Mouse (Mus musculus): ENCODE data around the gene 4930432K21Rik. TPM values are rescaled to one million over a fixed set of nuclear protein-coding genes. Genes with fewer than 3 reads are reported as not detected.
A peak's percentile ranks its signal among the peaks of the same experiment; 100 is the strongest.

4930432K21Rik gene
- polyA plus RNA-seq, 1 experiment = 1.4 TPM

- H3K4me1 ChIP-seq (ENCODE audit: control insufficient read depth, insufficient read depth, insufficient read length) = peaks cover 20% of the 10 kb centered on the region; the same call in 1 of the 2 replicates
- 94% methylated on average over 31 of the region's 31 CpGs for WGBS
- no peak overlapping the region for H3K27ac ChIP-seq (ENCODE audit: insufficient read depth, low read length)
- no peaks in the 10 kb centered on the region for H3K27me3 ChIP-seq (ENCODE audit: control insufficient read depth, insufficient read depth, low read length)
- no peak for TF ChIP-seq POLR2A (IDR thresholded peaks at IDR 0.05; ENCODE audit: low read depth, low read length)
- TF ChIP-seq CTCF (IDR thresholded peaks at IDR 0.05; ENCODE audit: extremely low read depth, insufficient read depth, insufficient read length, insufficient replicate concordance) = no peak
- peaks cover 16% of the 10 kb centered on the region for H3K36me3 ChIP-seq (ENCODE audit: control insufficient read depth, insufficient read depth, low read length)
- no peak for DNase-seq (ENCODE audit: low read depth in 1 of 2, low spot score in 2 of 2)
- H3K4me3 ChIP-seq (ENCODE audit: extremely low read depth, insufficient read depth, insufficient read length) = no peak overlapping the region
These were observed 64.2 kb downstream of the 4930432K21Rik start for GRCm38 (mm10) chr8:84211881-84212563.

- H3K27me3 ChIP-seq (ENCODE audit: control insufficient read depth, insufficient read depth, low read length) = no peaks in the 10 kb centered on the region
- TF ChIP-seq POLR2A (IDR thresholded peaks at IDR 0.05; ENCODE audit: low read depth, low read length) (no peak), CTCF (IDR thresholded peaks at IDR 0.05; ENCODE audit: extremely low read depth, insufficient read depth, insufficient read length, insufficient replicate concordance) (no peak)
- no peak for DNase-seq (ENCODE audit: low read depth in 1 of 2, low spot score in 2 of 2)
- peaks cover 18% of the 10 kb centered on the region for H3K36me3 ChIP-seq (ENCODE audit: control insufficient read depth, insufficient read depth, low read length)
- H3K4me3 ChIP-seq (ENCODE audit: extremely low read depth, insufficient read depth, insufficient read length) = no peak overlapping the region
- no peak overlapping the region for H3K27ac ChIP-seq (ENCODE audit: insufficient read depth, low read length)
- WGBS = 93% methylated on average over 4 of the region's 4 CpGs
- H3K4me1 ChIP-seq (ENCODE audit: control insufficient read depth, insufficient read depth, insufficient read length) = peaks cover 11% of the 10 kb centered on the region; the same call in 1 of the 2 replicates
These were observed 65.5 kb downstream of the 4930432K21Rik start for GRCm38 (mm10) chr8:84213277-84213676.

GRCm38 (mm10) chr8:84217206-84217605 lies 69.4 kb downstream of the 4930432K21Rik start:
- no peak overlapping the region for H3K27ac ChIP-seq (ENCODE audit: insufficient read depth, low read length)
- peaks cover 17% of the 10 kb centered on the region for H3K36me3 ChIP-seq (ENCODE audit: control insufficient read depth, insufficient read depth, low read length)
- H3K4me1 ChIP-seq (ENCODE audit: control insufficient read depth, insufficient read depth, insufficient read length) = peaks cover 5% of the 10 kb centered on the region; the same call in 1 of the 2 replicates
- H3K27me3 ChIP-seq (ENCODE audit: control insufficient read depth, insufficient read depth, low read length) = no peaks in the 10 kb centered on the region
- TF ChIP-seq CTCF (IDR thresholded peaks at IDR 0.05; ENCODE audit: extremely low read depth, insufficient read depth, insufficient read length, insufficient replicate concordance) (no peak), POLR2A (IDR thresholded peaks at IDR 0.05; ENCODE audit: low read depth, low read length) (no peak)
- 93% methylated on average over 11 of the region's 11 CpGs for WGBS
- no peak overlapping the region for H3K4me3 ChIP-seq (ENCODE audit: extremely low read depth, insufficient read depth, insufficient read length)
- no peak for DNase-seq (ENCODE audit: low read depth in 1 of 2, low spot score in 2 of 2)

GRCm38 (mm10) chr8:84218143-84218542 lies 70.3 kb downstream of the 4930432K21Rik start:
- TF ChIP-seq CTCF (IDR thresholded peaks at IDR 0.05; ENCODE audit: extremely low read depth, insufficient read depth, insufficient read length, insufficient replicate concordance) (no peak), POLR2A (IDR thresholded peaks at IDR 0.05; ENCODE audit: low read depth, low read length) (no peak)
- no peak overlapping the region for H3K4me3 ChIP-seq (ENCODE audit: extremely low read depth, insufficient read depth, insufficient read length)
- peaks cover 5% of the 10 kb centered on the region; the same call in 1 of the 2 replicates for H3K4me1 ChIP-seq (ENCODE audit: control insufficient read depth, insufficient read depth, insufficient read length)
- no peak for DNase-seq (ENCODE audit: low read depth in 1 of 2, low spot score in 2 of 2)
- H3K27ac ChIP-seq (ENCODE audit: insufficient read depth, low read length) = no peak overlapping the region
- H3K27me3 ChIP-seq (ENCODE audit: control insufficient read depth, insufficient read depth, low read length) = no peaks in the 10 kb centered on the region
- H3K36me3 ChIP-seq (ENCODE audit: control insufficient read depth, insufficient read depth, low read length) = peaks cover 16% of the 10 kb centered on the region
- WGBS = 88% methylated on average over 5 of the region's 5 CpGs

- Histone ChIP-seq H3K4me1 (ENCODE audit: control insufficient read depth, insufficient read depth, insufficient read length) (peaks cover 5% of the 10 kb centered on the region; the same call in 1 of the 2 replicates), H3K36me3 (ENCODE audit: control insufficient read depth, insufficient read depth, low read length) (peaks cover 21% of the 10 kb centered on the region), H3K27ac (ENCODE audit: insufficient read depth, low read length) (peak overlapping the region; percentile 13; the same call in 1 of the 2 replicates), H3K27me3 (ENCODE audit: control insufficient read depth, insufficient read depth, low read length) (no peaks in the 10 kb centered on the region), H3K4me3 (ENCODE audit: extremely low read depth, insufficient read depth, insufficient read length) (no peak overlapping the region)
- TF ChIP-seq CTCF (IDR thresholded peaks at IDR 0.05; ENCODE audit: extremely low read depth, insufficient read depth, insufficient read length, insufficient replicate concordance) (no peak), POLR2A (IDR thresholded peaks at IDR 0.05; ENCODE audit: low read depth, low read length) (no peak)
- no peak for DNase-seq (ENCODE audit: low read depth in 1 of 2, low spot score in 2 of 2)
- 45% methylated on average over 7 of the region's 7 CpGs for WGBS
These were observed 72.3 kb downstream of the 4930432K21Rik start for GRCm38 (mm10) chr8:84220105-84220504.

Other genes starting within 250 kb of the 4930432K21Rik start
- 28.9 and 41.2 TPM in 2 replicates for gene Adgrl1, start 247.9 kb upstream of the 4930432K21Rik start, polyA plus RNA-seq (2012; rRNA removed)
- gene Gm10644, start 192.8 kb upstream of the 4930432K21Rik start, polyA plus RNA-seq (2012; rRNA removed) = 1.2 and 1.3 TPM in 2 replicates
- 33.2 and 38.4 TPM in 2 replicates for gene Asf1b, start 192.5 kb upstream of the 4930432K21Rik start, polyA plus RNA-seq (2012; rRNA removed)
- 26.7 and 31.5 TPM in 2 replicates for gene Prkaca, start 175.0 kb upstream of the 4930432K21Rik start, polyA plus RNA-seq (2012; rRNA removed)
- 39.5 and 53.7 TPM in 2 replicates for gene Samd1, start 150.4 kb upstream of the 4930432K21Rik start, polyA plus RNA-seq (2012; rRNA removed)
- gene 1700067K01Rik, start 146.5 kb upstream of the 4930432K21Rik start, polyA plus RNA-seq (2012; rRNA removed) = 0.46 and 0.63 TPM in 2 replicates
- gene 2210011C24Rik, start 135.9 kb upstream of the 4930432K21Rik start, polyA plus RNA-seq (2012; rRNA removed) = 0.60 and 4.4 TPM in 2 replicates
- 0.22 and 0.23 TPM in 2 replicates for gene Palm3, start 126.6 kb upstream of the 4930432K21Rik start, polyA plus RNA-seq (2012; rRNA removed)
- 69.5 and 70.0 TPM in 2 replicates for gene Il27ra, start 105.4 kb upstream of the 4930432K21Rik start, polyA plus RNA-seq (2012; rRNA removed)
- gene Rln3, start 103.0 kb upstream of the 4930432K21Rik start, polyA plus RNA-seq (2012; rRNA removed) = 3.8 and 5.3 TPM in 2 replicates
- gene Gm10643, start 82.9 kb upstream of the 4930432K21Rik start, polyA plus RNA-seq (2012; rRNA removed) = 0.35 and 0.43 TPM in 2 replicates
- 45.6 and 58.3 TPM in 2 replicates for gene Rfx1, start 81.2 kb upstream of the 4930432K21Rik start, polyA plus RNA-seq (2012; rRNA removed)
- gene Dcaf15, start 43.3 kb upstream of the 4930432K21Rik start, polyA plus RNA-seq (2012; rRNA removed) = 64.1 and 87.6 TPM in 2 replicates
- 11.1 and 12.9 TPM in 2 replicates for gene Podnl1, start 22.0 kb upstream of the 4930432K21Rik start, polyA plus RNA-seq (2012; rRNA removed)
- gene Cc2d1a, start 89 bp upstream of the 4930432K21Rik start, polyA plus RNA-seq (2012; rRNA removed) = 21.0 and 26.6 TPM in 2 replicates
- 1.2 TPM in 1 of 2 replicates, not detected in the other for gene Nanos3, start 37.2 kb downstream of the 4930432K21Rik start, polyA plus RNA-seq (2012; rRNA removed)
- 11.3 and 17.5 TPM in 2 replicates for gene Zswim4, start 89.0 kb downstream of the 4930432K21Rik start, polyA plus RNA-seq (2012; rRNA removed)
- gene D8Ertd738e, start 101.7 kb downstream of the 4930432K21Rik start, polyA plus RNA-seq (2012; rRNA removed) = 68.3 and 88.3 TPM in 2 replicates
- gene Mri1, start 109.3 kb downstream of the 4930432K21Rik start, polyA plus RNA-seq (2012; rRNA removed) = 59.5 and 104 TPM in 2 replicates
- 26.0 and 27.1 TPM in 2 replicates for gene Ccdc130, start 122.4 kb downstream of the 4930432K21Rik start, polyA plus RNA-seq (2012; rRNA removed)
- gene Cacna1a, start 240.4 kb downstream of the 4930432K21Rik start, polyA plus RNA-seq (2012; rRNA removed) = 7.0 and 13.5 TPM in 2 replicates